Mouse (Mus musculus): ENCODE data around the gene Akr1c6. TPM values are rescaled to one million over a fixed set of nuclear protein-coding genes. Genes with fewer than 3 reads are reported as not detected.

The Akr1c6 gene
- total and polyA plus RNA-seq, 3 experiments: not detected

DNA sequence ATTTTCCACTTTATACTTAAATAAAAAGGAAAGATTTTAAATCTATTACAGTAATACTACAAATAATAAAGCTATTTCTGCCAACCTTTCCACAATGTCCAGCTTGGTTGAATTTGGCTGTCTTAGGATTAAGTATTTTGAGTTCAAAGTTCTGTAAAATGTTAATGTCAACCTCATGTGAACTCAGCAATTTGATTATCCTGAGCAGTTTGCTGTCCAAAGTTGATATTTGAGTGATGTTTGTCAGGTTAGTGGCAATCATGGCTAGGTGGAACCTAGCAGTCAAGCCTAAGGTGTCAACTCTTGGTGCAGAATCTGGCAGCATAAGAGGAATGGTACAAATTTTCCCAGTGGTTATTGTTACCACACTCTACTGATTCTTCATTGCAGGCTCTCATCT lies 29.4 kb upstream of the Akr1c6 start:
- no peak for TF ChIP-seq ZNF384 (IDR thresholded peaks at IDR 0.05; ENCODE audit: low read depth, low read length)

DNA sequence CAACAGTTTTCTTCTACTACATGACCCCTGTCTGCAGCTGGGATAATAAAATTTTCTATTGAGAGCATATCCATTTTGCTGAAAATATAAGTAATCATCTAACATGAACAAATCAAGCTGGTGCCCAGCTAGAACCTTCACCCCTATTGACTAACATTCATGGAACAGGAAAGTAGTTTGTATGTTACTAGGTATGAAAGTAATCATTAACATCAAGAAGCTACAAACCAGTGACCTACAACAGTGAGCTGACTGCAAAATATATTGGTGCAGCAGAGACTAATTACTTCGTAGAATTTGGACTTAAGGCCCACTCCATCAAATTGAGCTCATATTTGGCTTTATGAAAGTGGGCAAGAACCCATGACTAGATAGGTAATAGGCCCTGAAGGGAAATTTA lies 27.3 kb upstream of the Akr1c6 start:
- no peak overlapping the region for H3K4me3 ChIP-seq (ENCODE audit: control insufficient read depth in 1 of 2, insufficient read depth in 1 of 2, low read depth in 2 of 2, low read length in 2 of 2)
- no peaks in the 10 kb centered on the region for H3K4me1 ChIP-seq (ENCODE audit: control insufficient read depth in 1 of 2, insufficient read depth in 2 of 2, low read length in 2 of 2)
- no peak overlapping the region for H3K27ac ChIP-seq (ENCODE audit: control insufficient read depth, low read depth, low read length)
- DNase-seq (ENCODE audit: low read depth, low spot score): no peak
- H3K9me3 ChIP-seq (replicated peaks; ENCODE audit: insufficient read depth, low read length): no peaks in the 10 kb centered on the region
- no peaks in the 10 kb centered on the region for H3K27me3 ChIP-seq (ENCODE audit: control insufficient read depth in 1 of 2, insufficient read depth in 2 of 2, low read length in 2 of 2)
- no peak overlapping the region for H3K9ac ChIP-seq (ENCODE audit: control insufficient read depth, low read depth, low read length, poor library complexity, severe bottlenecking)
- no peaks in the 10 kb centered on the region for H3K36me3 ChIP-seq (ENCODE audit: control insufficient read depth in 1 of 2, insufficient read depth in 2 of 2, low read length in 2 of 2)
- no peak for TF ChIP-seq USF1 (IDR thresholded peaks at IDR 0.05; ENCODE audit: low read depth, low read length)
- no peak for TF ChIP-seq JUND (IDR thresholded peaks at IDR 0.05; ENCODE audit: low read depth, low read length)
- TF ChIP-seq E2F4 (IDR thresholded peaks at IDR 0.05; ENCODE audit: borderline replicate concordance, low read depth, low read length): no peak
- no peak for TF ChIP-seq NRF1 (IDR thresholded peaks at IDR 0.05; ENCODE audit: insufficient read depth, low read depth, low read length, poor library complexity, severe bottlenecking)
- H3K79me2 ChIP-seq (ENCODE audit: control insufficient read depth, insufficient read depth, low read length, poor library complexity): no peaks in the 10 kb centered on the region

More for the DNA sequence above, 29.4 kb upstream of the Akr1c6 start:
- Histone ChIP-seq H3K4me3 (ENCODE audit: control insufficient read depth in 1 of 2, insufficient read depth in 1 of 2, low read depth in 2 of 2, low read length in 2 of 2) (no peak overlapping the region), H3K27ac (ENCODE audit: control insufficient read depth, low read depth, low read length) (no peak overlapping the region), H3K9me3 (replicated peaks; ENCODE audit: insufficient read depth, low read length) (no peaks in the 10 kb centered on the region), H3K4me1 (ENCODE audit: control insufficient read depth in 1 of 2, insufficient read depth in 2 of 2, low read length in 2 of 2) (no peaks in the 10 kb centered on the region), H3K27me3 (ENCODE audit: control insufficient read depth in 1 of 2, insufficient read depth in 2 of 2, low read length in 2 of 2) (no peaks in the 10 kb centered on the region), H3K9ac (ENCODE audit: control insufficient read depth, low read depth, low read length, poor library complexity, severe bottlenecking) (no peak overlapping the region), H3K79me2 (ENCODE audit: control insufficient read depth, insufficient read depth, low read length, poor library complexity) (no peaks in the 10 kb centered on the region), H3K36me3 (ENCODE audit: control insufficient read depth in 1 of 2, insufficient read depth in 2 of 2, low read length in 2 of 2) (no peaks in the 10 kb centered on the region)
- DNase-seq (ENCODE audit: low read depth, low spot score): no peak

GRCm38 (mm10) chr13:4428558-4428957 lies 5.5 kb upstream of the Akr1c6 start:
- H3K9me3 ChIP-seq (replicated peaks; ENCODE audit: insufficient read depth, low read length): no peaks in the 10 kb centered on the region
- no peak for DNase-seq (ENCODE audit: low read depth, low spot score)
- H3K4me1 ChIP-seq (ENCODE audit: control insufficient read depth in 1 of 2, insufficient read depth in 2 of 2, low read length in 2 of 2): no peaks in the 10 kb centered on the region
- no peak overlapping the region for H3K27ac ChIP-seq (ENCODE audit: control insufficient read depth, low read depth, low read length)
- H3K27me3 ChIP-seq (ENCODE audit: control insufficient read depth in 1 of 2, insufficient read depth in 2 of 2, low read length in 2 of 2): no peaks in the 10 kb centered on the region
- no peaks in the 10 kb centered on the region for H3K36me3 ChIP-seq (ENCODE audit: control insufficient read depth in 1 of 2, insufficient read depth in 2 of 2, low read length in 2 of 2)
- TF ChIP-seq UBTF (IDR thresholded peaks at IDR 0.05; ENCODE audit: borderline replicate concordance, insufficient read depth, low read depth, low read length) (no peak), TBP (IDR thresholded peaks at IDR 0.05; ENCODE audit: low read depth, low read length) (no peak), CTCF (IDR thresholded peaks at IDR 0.05 in 2 of 3, conservative IDR thresholded peaks at IDR 0.05 in 1 of 3; ENCODE audit: control insufficient read depth in 1 of 3, insufficient read depth in 1 of 3, low read depth in 2 of 3, low read length in 3 of 3, poor library complexity in 1 of 3, severe bottlenecking in 1 of 3) (no peak), KAT2A (conservative IDR thresholded peaks at IDR 0.05; ENCODE audit: low read depth, low read length) (no peak)
- no peak overlapping the region for H3K4me3 ChIP-seq (ENCODE audit: control insufficient read depth in 1 of 2, insufficient read depth in 1 of 2, low read depth in 2 of 2, low read length in 2 of 2)
- H3K9ac ChIP-seq (ENCODE audit: control insufficient read depth, low read depth, low read length, poor library complexity, severe bottlenecking): no peak overlapping the region
- H3K79me2 ChIP-seq (ENCODE audit: control insufficient read depth, insufficient read depth, low read length, poor library complexity): no peaks in the 10 kb centered on the region

DNA sequence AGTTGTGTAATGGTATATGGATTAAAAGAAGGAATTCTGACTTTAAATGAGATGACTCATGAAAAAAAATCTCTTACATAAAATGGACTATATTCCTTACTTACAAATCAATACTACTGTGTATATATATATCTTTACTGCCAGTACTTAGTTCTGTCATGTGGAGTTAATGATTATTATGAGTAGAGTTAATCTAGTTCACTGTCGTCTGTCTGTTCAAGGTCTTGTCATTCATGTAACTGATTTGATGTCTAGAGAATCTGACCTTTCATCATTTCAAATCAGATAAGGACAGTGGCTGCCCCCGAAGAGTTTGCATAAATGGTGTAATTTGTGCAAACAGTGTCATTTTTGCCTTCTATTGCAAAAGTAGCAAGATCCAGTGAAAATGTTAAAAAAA lies 5.1 kb upstream of the Akr1c6 start:
- H3K79me2 ChIP-seq (ENCODE audit: control insufficient read depth, insufficient read depth, low read length, poor library complexity): no peaks in the 10 kb centered on the region
- no peaks in the 10 kb centered on the region for H3K27me3 ChIP-seq (ENCODE audit: control insufficient read depth in 1 of 2, insufficient read depth in 2 of 2, low read length in 2 of 2)
- no peaks in the 10 kb centered on the region for H3K9me3 ChIP-seq (replicated peaks; ENCODE audit: insufficient read depth, low read length)
- H3K9ac ChIP-seq (ENCODE audit: control insufficient read depth, low read depth, low read length, poor library complexity, severe bottlenecking): no peak overlapping the region
- no peak overlapping the region for H3K4me3 ChIP-seq (ENCODE audit: control insufficient read depth in 1 of 2, insufficient read depth in 1 of 2, low read depth in 2 of 2, low read length in 2 of 2)
- TF ChIP-seq JUND (IDR thresholded peaks at IDR 0.05; ENCODE audit: low read depth, low read length) (no peak), RCOR1 (IDR thresholded peaks at IDR 0.05; ENCODE audit: low read depth, low read length) (no peak), NELFE (IDR thresholded peaks at IDR 0.05; ENCODE audit: low read depth, low read length) (no peak), CHD2 (IDR thresholded peaks at IDR 0.05; ENCODE audit: low read length) (no peak), ETS1 (IDR thresholded peaks at IDR 0.05; ENCODE audit: low read depth, low read length) (no peak), CTCF (IDR thresholded peaks at IDR 0.05 in 2 of 3, conservative IDR thresholded peaks at IDR 0.05 in 1 of 3; ENCODE audit: control insufficient read depth in 1 of 3, insufficient read depth in 1 of 3, low read depth in 2 of 3, low read length in 3 of 3, poor library complexity in 1 of 3, severe bottlenecking in 1 of 3) (no peak), KAT2A (conservative IDR thresholded peaks at IDR 0.05; ENCODE audit: low read depth, low read length) (no peak), SMC3 (IDR thresholded peaks at IDR 0.05; ENCODE audit: low read depth, low read length) (no peak), MYB (IDR thresholded peaks at IDR 0.05; ENCODE audit: low read depth, low read length) (no peak), TAL1 (IDR thresholded peaks at IDR 0.05; ENCODE audit: low read length) (no peak), MAX (IDR thresholded peaks at IDR 0.05; ENCODE audit: low read length) (no peak), POLR2A (IDR thresholded peaks at IDR 0.05; ENCODE audit: control insufficient read depth in 1 of 2, insufficient read depth in 1 of 2, low read depth in 1 of 2, low read length in 2 of 2, poor library complexity in 1 of 2) (no peak), ZKSCAN1 (IDR thresholded peaks at IDR 0.05; ENCODE audit: low read depth, low read length) (no peak), SIN3A (IDR thresholded peaks at IDR 0.05; ENCODE audit: low read length) (no peak), GATA1 (IDR thresholded peaks at IDR 0.05; ENCODE audit: low read depth, low read length) (no peak), E2F4 (IDR thresholded peaks at IDR 0.05; ENCODE audit: borderline replicate concordance, low read depth, low read length) (no peak), GABPA (IDR thresholded peaks at IDR 0.05; ENCODE audit: low read depth, low read length) (no peak)
- DNase-seq (ENCODE audit: low read depth, low spot score): no peak
- H3K36me3 ChIP-seq (ENCODE audit: control insufficient read depth in 1 of 2, insufficient read depth in 2 of 2, low read length in 2 of 2): no peaks in the 10 kb centered on the region
- no peaks in the 10 kb centered on the region for H3K4me1 ChIP-seq (ENCODE audit: control insufficient read depth in 1 of 2, insufficient read depth in 2 of 2, low read length in 2 of 2)
- no peak overlapping the region for H3K27ac ChIP-seq (ENCODE audit: control insufficient read depth, low read depth, low read length)
